Mouse (Mus musculus): Measurements from ENCODE around the gene Col1a1. TPM values are rescaled to one million over a fixed set of nuclear protein-coding genes. Genes with fewer than 3 reads are reported as not detected.
"Not testable (repeated sequence)": the region's sequence is repeated elsewhere in the genome, so short reads cannot be mapped to it uniquely, and the experiment has no call there.

Gene Col1a1
- total RNA-seq, 1 experiment from 2014 or later: not detected

- peak; percentile 50 for ATAC-seq (replicated peaks; ENCODE audit: low read depth, poor library complexity, severe bottlenecking)
These were observed 1.3 kb downstream of the Col1a1 start for GRCm38 (mm10) chr11:94937335-94937781.

GRCm38 (mm10) chr11:94937787-94938186, 1.8 kb downstream of the Col1a1 start:
- ATAC-seq (replicated peaks; ENCODE audit: low read depth, poor library complexity, severe bottlenecking): no peak

GRCm38 (mm10) chr11:94938296-94938695, 2.3 kb downstream of the Col1a1 start:
- ATAC-seq (replicated peaks; ENCODE audit: low read depth, poor library complexity, severe bottlenecking): no peak

- peak; percentile 41 for ATAC-seq (replicated peaks; ENCODE audit: low read depth, poor library complexity, severe bottlenecking)
These were observed 3.3 kb downstream of the Col1a1 start for GRCm38 (mm10) chr11:94939280-94939679.

- ATAC-seq (replicated peaks; ENCODE audit: low read depth, poor library complexity, severe bottlenecking): no peak
These were observed 5.1 kb downstream of the Col1a1 start for GRCm38 (mm10) chr11:94941121-94941520.

- no peak for ATAC-seq (replicated peaks; ENCODE audit: low read depth, poor library complexity, severe bottlenecking)
These were observed 5.8 kb downstream of the Col1a1 start for GRCm38 (mm10) chr11:94941776-94942175.

GRCm38 (mm10) chr11:94942282-94943023, 6.4 kb downstream of the Col1a1 start:
- peak; percentile 39; the same call in 1 of the 2 replicates for ATAC-seq (replicated peaks; ENCODE audit: low read depth, poor library complexity, severe bottlenecking)

- ATAC-seq (replicated peaks; ENCODE audit: low read depth, poor library complexity, severe bottlenecking): no peak
These were observed 7.0 kb downstream of the Col1a1 start for GRCm38 (mm10) chr11:94943054-94943453.

- no peak for ATAC-seq (replicated peaks; ENCODE audit: low read depth, poor library complexity, severe bottlenecking)
These were observed 8.3 kb downstream of the Col1a1 start for GRCm38 (mm10) chr11:94944295-94944694.

- peak; percentile 48; the same call in 1 of the 2 replicates for ATAC-seq (replicated peaks; ENCODE audit: low read depth, poor library complexity, severe bottlenecking)
These were observed 9.2 kb downstream of the Col1a1 start for GRCm38 (mm10) chr11:94945236-94945635.

- no peak for ATAC-seq (replicated peaks; ENCODE audit: low read depth, poor library complexity, severe bottlenecking)
These were observed 16.1 kb downstream of the Col1a1 start for GRCm38 (mm10) chr11:94952169-94952568.

GRCm38 (mm10) chr11:94955103-94955502, 19.1 kb downstream of the Col1a1 start:
- ATAC-seq (replicated peaks; ENCODE audit: low read depth, poor library complexity, severe bottlenecking): no peak

GRCm38 (mm10) chr11:94957693-94958064, 21.7 kb downstream of the Col1a1 start:
- ATAC-seq (replicated peaks; ENCODE audit: low read depth, poor library complexity, severe bottlenecking): no peak

GRCm38 (mm10) chr11:94958065-94958858, 22.2 kb downstream of the Col1a1 start:
- ATAC-seq (replicated peaks; ENCODE audit: low read depth, poor library complexity, severe bottlenecking): 0 out of 2 replicates have a peak, but pooled peaks have one; percentile 29

- ATAC-seq (replicated peaks; ENCODE audit: low read depth, poor library complexity, severe bottlenecking): no peak
These were observed 26.6 kb downstream of the Col1a1 start for GRCm38 (mm10) chr11:94962534-94963101.

- no peak for ATAC-seq (replicated peaks; ENCODE audit: low read depth, poor library complexity, severe bottlenecking)
These were observed 31.4 kb downstream of the Col1a1 start, which contains the start of gene Hils1 for GRCm38 (mm10) chr11:94967419-94967818. Gene Hils1 (plus strand): TSS chr11:94967593.

- no peak for ATAC-seq (replicated peaks; ENCODE audit: low read depth, poor library complexity, severe bottlenecking)
These were observed 32.2 kb downstream of the Col1a1 start for GRCm38 (mm10) chr11:94968187-94968586.

- not testable (repeated sequence) for ATAC-seq (replicated peaks; ENCODE audit: low read depth, poor library complexity, severe bottlenecking)
These were observed 33.7 kb downstream of the Col1a1 start for GRCm38 (mm10) chr11:94969709-94970108.

- peak; percentile 48 for ATAC-seq (replicated peaks; ENCODE audit: low read depth, poor library complexity, severe bottlenecking)
These were observed 34.4 kb downstream of the Col1a1 start for GRCm38 (mm10) chr11:94970210-94970943.
